Comparison of ENCODE assay signal across 8 mouse cellular contexts in the genomic region with DNA sequence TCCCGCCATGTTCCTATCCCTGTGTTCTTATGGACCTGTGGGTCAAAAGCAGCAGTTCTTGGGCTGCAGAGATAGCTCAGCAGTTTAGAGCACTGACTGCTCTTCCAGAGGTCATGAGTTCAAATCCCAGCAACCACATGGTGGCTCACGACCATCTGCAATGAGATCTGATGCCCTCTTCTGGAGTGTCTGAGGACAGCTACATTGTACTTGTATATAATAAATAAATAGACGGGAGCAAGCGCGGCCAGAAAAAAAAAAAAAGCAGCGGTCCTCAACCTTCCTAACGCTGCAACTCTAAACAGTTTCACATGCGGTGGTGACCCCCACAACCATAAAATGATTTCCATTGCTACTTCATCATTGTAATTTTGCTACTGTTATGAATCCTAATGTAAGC. TPM values are rescaled to one million over a fixed set of nuclear protein-coding genes. Genes with fewer than 3 reads are reported as not detected.
DNase-seq lines count a peak whose midpoint lies in the region; ATAC-seq and TF ChIP-seq lines count a peak whose summit lies in the region.
"Had no signal": no experiment of that assay in that cellular context is flagged by ENCODE, and none has a peak within 500 bp of the region (broad histone marks: within the 10 kb centered on the region; RNA-seq: fewer than 3 reads in every experiment).

No protein-coding gene starts in this region.

- ATAC-seq in forebrain, embryonic 16.5 days = no peak
- ATAC-seq in limb, embryonic 14.5 days (ENCODE audit: low FRiP score, low read depth) = no peak
- no peak for ATAC-seq in neural tube, embryonic 15.5 days (ENCODE audit: low FRiP score)

- no peak for DNase-seq in left cerebral cortex, adult 2 months (ENCODE audit: extremely low spot score in 1 of 2, low spot score in 2 of 2)
- no peak for DNase-seq in left cerebral cortex, adult 9 months (ENCODE audit: low spot score in 2 of 2)
- no peak for DNase-seq in limb, embryonic 14.5 days (ENCODE audit: low spot score)
- no peak for DNase-seq in layer of hippocampus, postnatal 36 days
- DNase-seq in right cerebral cortex, adult 2 months (ENCODE audit: low spot score in 2 of 2) = no peak
- DNase-seq: kidney, adult 18-20 months had no signal

- H3K9me3 ChIP-seq in forebrain, embryonic 16.5 days (ENCODE audit: control insufficient read depth, low read length) = no peaks in the 10 kb centered on the region
- H3K9me3 ChIP-seq in limb, embryonic 14.5 days (ENCODE audit: control insufficient read depth, low read length) = no peaks in the 10 kb centered on the region
- no peaks in the 10 kb centered on the region for H3K9me3 ChIP-seq in neural tube, embryonic 15.5 days (replicated peaks)

- 88% methylated on average over 8 of the region's 8 CpGs for WGBS in forebrain, embryonic 16.5 days
- 81% methylated on average over 8 of the region's 8 CpGs for WGBS in limb, embryonic 14.5 days
- WGBS in neural tube, embryonic 15.5 days = 70% methylated on average over 8 of the region's 8 CpGs

- intact Hi-C loops in left cerebral cortex, adult 2 months (cut with DNase I) = loop anchor here (2.0 to 5.0 kb wide), 2 partner anchors 75 to 500 kb away; no protein-coding TSS in a partner anchor

- peak; percentile 32 for TF ChIP-seq CTCF in left cerebral cortex, adult 2 months (IDR thresholded peaks at IDR 0.05)

- no peaks in the 10 kb centered on the region for H3K27me3 ChIP-seq in forebrain, embryonic 16.5 days (replicated peaks; ENCODE audit: control insufficient read depth, insufficient read depth, low read length)
- H3K27me3 ChIP-seq in limb, embryonic 14.5 days (ENCODE audit: control insufficient read depth, insufficient read depth, low read length) = no peaks in the 10 kb centered on the region
- H3K27me3 ChIP-seq in neural tube, embryonic 15.5 days (replicated peaks) = no peaks in the 10 kb centered on the region

- H3K9ac ChIP-seq in forebrain, embryonic 16.5 days (replicated peaks; ENCODE audit: low read depth, low read length) = no peak overlapping the region
- H3K9ac ChIP-seq in limb, embryonic 14.5 days (ENCODE audit: low read depth, low read length, severe bottlenecking) = no peak overlapping the region
- no peak overlapping the region for H3K9ac ChIP-seq in neural tube, embryonic 15.5 days (replicated peaks)

- peak overlapping the region; percentile 84 for H3K4me2 ChIP-seq in forebrain, embryonic 16.5 days (ENCODE audit: low read length)
- peak overlapping the region; percentile 70 for H3K4me2 ChIP-seq in limb, embryonic 14.5 days (replicated peaks; ENCODE audit: low read depth, low read length, severe bottlenecking)
- H3K4me2 ChIP-seq in neural tube, embryonic 15.5 days = peak overlapping the region; percentile 85

- no peak overlapping the region; the same call in 1 of the 2 replicates for H3K27ac ChIP-seq in left cerebral cortex, adult 2 months
- no peak overlapping the region for H3K27ac ChIP-seq in forebrain, embryonic 16.5 days (ENCODE audit: low read length)
- H3K27ac ChIP-seq in limb, embryonic 14.5 days (replicated peaks; ENCODE audit: low read depth, low read length) = no peak overlapping the region
- H3K27ac ChIP-seq in neural tube, embryonic 15.5 days (replicated peaks) = no peak overlapping the region

- H3K4me1 ChIP-seq in forebrain, embryonic 16.5 days (replicated peaks; ENCODE audit: control insufficient read depth, insufficient read depth, low read length) = peaks cover 10% of the 10 kb centered on the region
- H3K4me1 ChIP-seq in limb, embryonic 14.5 days (ENCODE audit: control insufficient read depth, insufficient read depth, low read length) = peaks cover 10% of the 10 kb centered on the region
- peaks cover 22% of the 10 kb centered on the region for H3K4me1 ChIP-seq in neural tube, embryonic 15.5 days

- peak overlapping the region; percentile 65 for H3K4me3 ChIP-seq in left cerebral cortex, adult 2 months
- peak overlapping the region; percentile 74; the same call in 1 of the 2 replicates for H3K4me3 ChIP-seq in forebrain, embryonic 16.5 days (replicated peaks; ENCODE audit: low read length)
- peak overlapping the region; percentile 73; the same call in 1 of the 2 replicates for H3K4me3 ChIP-seq in limb, embryonic 14.5 days (replicated peaks; ENCODE audit: low read length)
- H3K4me3 ChIP-seq in neural tube, embryonic 15.5 days (replicated peaks) = peak overlapping the region; percentile 69

- no peaks in the 10 kb centered on the region for H3K36me3 ChIP-seq in forebrain, embryonic 16.5 days (ENCODE audit: control insufficient read depth, insufficient read depth)
- H3K36me3 ChIP-seq in limb, embryonic 14.5 days (ENCODE audit: control insufficient read depth, insufficient read depth, low read length) = no peaks in the 10 kb centered on the region
- H3K36me3 ChIP-seq in neural tube, embryonic 15.5 days = no peaks in the 10 kb centered on the region

- no peak for TF ChIP-seq POLR2A in limb, embryonic 14.5 days (IDR thresholded peaks at IDR 0.05; ENCODE audit: borderline replicate concordance, extremely low read depth, insufficient read depth, insufficient read length)

RNA-seq across cellular contexts. Expression of a gene that starts 1.2 kb away (rescaled TPM):
- 10 to 100 TPM; 71.3 to 76.4 TPM for total RNA-seq in left cerebral cortex, adult 2 months (2021)
- 94.8 and 101 TPM in 2 replicates for polyA plus RNA-seq in forebrain, embryonic 16.5 days (2015; fragmentation: Nextera tagmentation; extraction: Ambion mirVana)
- 144 and 150 TPM in 2 replicates for polyA plus RNA-seq in limb, embryonic 14.5 days (2012; rRNA removed)
- 149 and 152 TPM in 2 replicates for polyA plus RNA-seq in limb, embryonic 14.5 days (2014; fragmentation: Nextera tagmentation; extraction: Ambion mirVana)
- polyA plus RNA-seq in neural tube, embryonic 15.5 days (2015; fragmentation: Nextera tagmentation; extraction: Ambion mirVana) = 125 and 158 TPM in 2 replicates
- total RNA-seq in layer of hippocampus, postnatal 36 days (2021) = 10 to 100 TPM; 60.5 to 66.7 TPM

RNA-seq across cellular contexts. Expression of a gene that starts 8.9 kb away (rescaled TPM):
- total RNA-seq in left cerebral cortex, adult 2 months (2021) = 1 to 10 TPM; 9.3 to 9.4 TPM
- 54.0 and 56.3 TPM in 2 replicates for polyA plus RNA-seq in forebrain, embryonic 16.5 days (2015; fragmentation: Nextera tagmentation; extraction: Ambion mirVana)
- 14.5 and 15.1 TPM in 2 replicates for polyA plus RNA-seq in limb, embryonic 14.5 days (2012; rRNA removed)
- polyA plus RNA-seq in limb, embryonic 14.5 days (2014; fragmentation: Nextera tagmentation; extraction: Ambion mirVana) = 16.7 and 21.3 TPM in 2 replicates
- 29.8 and 30.6 TPM in 2 replicates for polyA plus RNA-seq in neural tube, embryonic 15.5 days (2015; fragmentation: Nextera tagmentation; extraction: Ambion mirVana)
- 1 to 10 TPM; 9.2 to 9.3 TPM for total RNA-seq in layer of hippocampus, postnatal 36 days (2021)
